Mouse (Mus musculus): ENCODE results near the gene Thsd4. TPM values are rescaled to one million over a fixed set of nuclear protein-coding genes. Genes with fewer than 3 reads are reported as not detected.

Gene Thsd4
- polyA plus RNA-seq, 1 experiment from 2014 or later, result 8.2 TPM

GRCm38 (mm10) chr9:60449498-60449897, 72.3 kb downstream of the Thsd4 start:
- no peaks in the 10 kb centered on the region for H3K9me3 ChIP-seq (replicated peaks; ENCODE audit: control insufficient read depth, low read length)
- no peak overlapping the region for H3K4me3 ChIP-seq (ENCODE audit: low read length)
- WGBS, result 68% methylated on average over 3 of the region's 3 CpGs
- H3K27ac ChIP-seq (ENCODE audit: low read length), result no peak overlapping the region
- H3K4me1 ChIP-seq (ENCODE audit: control insufficient read depth, insufficient read depth, low read length), result peaks cover 11% of the 10 kb centered on the region
- no peak overlapping the region for H3K4me2 ChIP-seq (ENCODE audit: low read depth, low read length)
- no peak for ATAC-seq (replicated peaks; ENCODE audit: extremely low read depth, insufficient read depth, low FRiP score)
- no peak overlapping the region for H3K9ac ChIP-seq (ENCODE audit: low read length)
- H3K27me3 ChIP-seq (ENCODE audit: control insufficient read depth, insufficient read depth, low read length), result no peaks in the 10 kb centered on the region
- H3K36me3 ChIP-seq (ENCODE audit: control insufficient read depth, insufficient read depth), result no peaks in the 10 kb centered on the region

- no peak; the same call in 1 of the 2 replicates for ATAC-seq (replicated peaks; ENCODE audit: extremely low read depth, insufficient read depth, low FRiP score)
- no peaks in the 10 kb centered on the region for H3K9me3 ChIP-seq (replicated peaks; ENCODE audit: control insufficient read depth, low read length)
- H3K4me2 ChIP-seq (ENCODE audit: low read depth, low read length), result peak overlapping the region; percentile 17; the same call in 1 of the 2 replicates
- 49% methylated on average over 4 of the region's 4 CpGs for WGBS
- H3K27ac ChIP-seq (ENCODE audit: low read length), result peak overlapping the region; percentile 36
- H3K36me3 ChIP-seq (ENCODE audit: control insufficient read depth, insufficient read depth), result no peaks in the 10 kb centered on the region
- H3K9ac ChIP-seq (ENCODE audit: low read length), result no peak overlapping the region
- H3K4me3 ChIP-seq (ENCODE audit: low read length), result no peak overlapping the region
- H3K27me3 ChIP-seq (ENCODE audit: control insufficient read depth, insufficient read depth, low read length), result no peaks in the 10 kb centered on the region
- H3K4me1 ChIP-seq (ENCODE audit: control insufficient read depth, insufficient read depth, low read length), result peaks cover 11% of the 10 kb centered on the region
These were observed 76.0 kb downstream of the Thsd4 start for GRCm38 (mm10) chr9:60445821-60446220.

GRCm38 (mm10) chr9:60441274-60441902, 80.5 kb downstream of the Thsd4 start:
- H3K9ac ChIP-seq (ENCODE audit: low read length), result no peak overlapping the region
- H3K36me3 ChIP-seq (ENCODE audit: control insufficient read depth, insufficient read depth), result no peaks in the 10 kb centered on the region
- H3K4me1 ChIP-seq (ENCODE audit: control insufficient read depth, insufficient read depth, low read length), result peaks cover 11% of the 10 kb centered on the region
- no peaks in the 10 kb centered on the region for H3K9me3 ChIP-seq (replicated peaks; ENCODE audit: control insufficient read depth, low read length)
- no peak for ATAC-seq (replicated peaks; ENCODE audit: extremely low read depth, insufficient read depth, low FRiP score)
- no peaks in the 10 kb centered on the region for H3K27me3 ChIP-seq (ENCODE audit: control insufficient read depth, insufficient read depth, low read length)
- no peak overlapping the region for H3K27ac ChIP-seq (ENCODE audit: low read length)
- no peak overlapping the region for H3K4me3 ChIP-seq (ENCODE audit: low read length)
- no peak overlapping the region for H3K4me2 ChIP-seq (ENCODE audit: low read depth, low read length)
- 71% methylated on average over 10 of the region's 10 CpGs for WGBS

- no peak overlapping the region for H3K9ac ChIP-seq (ENCODE audit: low read length)
- H3K4me3 ChIP-seq (ENCODE audit: low read length), result no peak overlapping the region
- no peaks in the 10 kb centered on the region for H3K27me3 ChIP-seq (ENCODE audit: control insufficient read depth, insufficient read depth, low read length)
- no peak for ATAC-seq (replicated peaks; ENCODE audit: extremely low read depth, insufficient read depth, low FRiP score)
- WGBS, result 81% methylated on average over 8 of the region's 8 CpGs
- H3K36me3 ChIP-seq (ENCODE audit: control insufficient read depth, insufficient read depth), result no peaks in the 10 kb centered on the region
- H3K4me1 ChIP-seq (ENCODE audit: control insufficient read depth, insufficient read depth, low read length), result peaks cover 4% of the 10 kb centered on the region
- no peak overlapping the region for H3K27ac ChIP-seq (ENCODE audit: low read length)
- H3K4me2 ChIP-seq (ENCODE audit: low read depth, low read length), result no peak overlapping the region
- H3K9me3 ChIP-seq (replicated peaks; ENCODE audit: control insufficient read depth, low read length), result no peaks in the 10 kb centered on the region
These were observed 81.3 kb downstream of the Thsd4 start for GRCm38 (mm10) chr9:60440506-60440905.

- Histone ChIP-seq H3K27me3 (ENCODE audit: control insufficient read depth, insufficient read depth, low read length) (no peaks in the 10 kb centered on the region), H3K4me1 (ENCODE audit: control insufficient read depth, insufficient read depth, low read length) (no peaks in the 10 kb centered on the region), H3K36me3 (ENCODE audit: control insufficient read depth, insufficient read depth) (no peaks in the 10 kb centered on the region), H3K4me3 (ENCODE audit: low read length) (no peak overlapping the region), H3K27ac (ENCODE audit: low read length) (no peak overlapping the region), H3K9ac (ENCODE audit: low read length) (no peak overlapping the region), H3K9me3 (replicated peaks; ENCODE audit: control insufficient read depth, low read length) (no peaks in the 10 kb centered on the region), H3K4me2 (ENCODE audit: low read depth, low read length) (no peak overlapping the region)
- no peak for ATAC-seq (replicated peaks; ENCODE audit: extremely low read depth, insufficient read depth, low FRiP score)
- 93% methylated on average over 3 of the region's 3 CpGs for WGBS
These were observed 85.6 kb downstream of the Thsd4 start for GRCm38 (mm10) chr9:60436246-60436645.

- H3K9me3 ChIP-seq (replicated peaks; ENCODE audit: control insufficient read depth, low read length), result no peaks in the 10 kb centered on the region
- H3K36me3 ChIP-seq (ENCODE audit: control insufficient read depth, insufficient read depth), result no peaks in the 10 kb centered on the region
- no peak for ATAC-seq (replicated peaks; ENCODE audit: extremely low read depth, insufficient read depth, low FRiP score)
- H3K4me1 ChIP-seq (ENCODE audit: control insufficient read depth, insufficient read depth, low read length), result no peaks in the 10 kb centered on the region
- H3K4me3 ChIP-seq (ENCODE audit: low read length), result no peak overlapping the region
- no peak overlapping the region for H3K4me2 ChIP-seq (ENCODE audit: low read depth, low read length)
- 48% methylated on average over 2 of the region's 2 CpGs for WGBS
- H3K9ac ChIP-seq (ENCODE audit: low read length), result no peak overlapping the region
- H3K27me3 ChIP-seq (ENCODE audit: control insufficient read depth, insufficient read depth, low read length), result no peaks in the 10 kb centered on the region
- H3K27ac ChIP-seq (ENCODE audit: low read length), result no peak overlapping the region
These were observed 87.8 kb downstream of the Thsd4 start for GRCm38 (mm10) chr9:60434093-60434492.

GRCm38 (mm10) chr9:60431924-60432323, 89.9 kb downstream of the Thsd4 start:
- H3K9me3 ChIP-seq (replicated peaks; ENCODE audit: control insufficient read depth, low read length), result no peaks in the 10 kb centered on the region
- no peak for ATAC-seq (replicated peaks; ENCODE audit: extremely low read depth, insufficient read depth, low FRiP score)

GRCm38 (mm10) chr9:60430017-60430416, 91.8 kb downstream of the Thsd4 start:
- WGBS, result 90% methylated on average over 4 of the region's 4 CpGs
- no peaks in the 10 kb centered on the region for H3K4me1 ChIP-seq (ENCODE audit: control insufficient read depth, insufficient read depth, low read length)
- H3K9me3 ChIP-seq (replicated peaks; ENCODE audit: control insufficient read depth, low read length), result no peaks in the 10 kb centered on the region
- H3K4me2 ChIP-seq (ENCODE audit: low read depth, low read length), result no peak overlapping the region
- H3K9ac ChIP-seq (ENCODE audit: low read length), result no peak overlapping the region
- H3K4me3 ChIP-seq (ENCODE audit: low read length), result no peak overlapping the region
- H3K36me3 ChIP-seq (ENCODE audit: control insufficient read depth, insufficient read depth), result no peaks in the 10 kb centered on the region
- H3K27me3 ChIP-seq (ENCODE audit: control insufficient read depth, insufficient read depth, low read length), result no peaks in the 10 kb centered on the region
- no peak for ATAC-seq (replicated peaks; ENCODE audit: extremely low read depth, insufficient read depth, low FRiP score)
- no peak overlapping the region for H3K27ac ChIP-seq (ENCODE audit: low read length)

More at GRCm38 (mm10) chr9:60431924-60432323, 89.9 kb downstream of the Thsd4 start:
- H3K4me3 ChIP-seq (ENCODE audit: low read length), result no peak overlapping the region
- no peak overlapping the region for H3K27ac ChIP-seq (ENCODE audit: low read length)
- no peaks in the 10 kb centered on the region for H3K4me1 ChIP-seq (ENCODE audit: control insufficient read depth, insufficient read depth, low read length)
- no peaks in the 10 kb centered on the region for H3K36me3 ChIP-seq (ENCODE audit: control insufficient read depth, insufficient read depth)
- H3K4me2 ChIP-seq (ENCODE audit: low read depth, low read length), result no peak overlapping the region
- H3K27me3 ChIP-seq (ENCODE audit: control insufficient read depth, insufficient read depth, low read length), result no peaks in the 10 kb centered on the region
- 78% methylated on average over 4 of the region's 4 CpGs for WGBS
- H3K9ac ChIP-seq (ENCODE audit: low read length), result no peak overlapping the region

- Histone ChIP-seq H3K27ac (ENCODE audit: low read length) (no peak overlapping the region), H3K36me3 (ENCODE audit: control insufficient read depth, insufficient read depth) (no peaks in the 10 kb centered on the region), H3K4me1 (ENCODE audit: control insufficient read depth, insufficient read depth, low read length) (no peaks in the 10 kb centered on the region; the same call in 1 of the 2 replicates), H3K9me3 (replicated peaks; ENCODE audit: control insufficient read depth, low read length) (no peaks in the 10 kb centered on the region), H3K27me3 (ENCODE audit: control insufficient read depth, insufficient read depth, low read length) (no peaks in the 10 kb centered on the region), H3K4me2 (ENCODE audit: low read depth, low read length) (no peak overlapping the region), H3K9ac (ENCODE audit: low read length) (no peak overlapping the region), H3K4me3 (ENCODE audit: low read length) (no peak overlapping the region)
- ATAC-seq (replicated peaks; ENCODE audit: extremely low read depth, insufficient read depth, low FRiP score), result no peak
- 49% methylated on average over 4 of the region's 4 CpGs for WGBS
These were observed 107.6 kb downstream of the Thsd4 start for GRCm38 (mm10) chr9:60414076-60414755.

All from heart, embryonic 16.5 days (tissue).